Mouse (Mus musculus): ENCODE measurements around the gene Amz1. TPM values are rescaled to one million over a fixed set of nuclear protein-coding genes. Genes with fewer than 3 reads are reported as not detected.

Gene Amz1
- polyA plus RNA-seq, 1 experiment from 2014 or later, result 0.82 TPM

DNA sequence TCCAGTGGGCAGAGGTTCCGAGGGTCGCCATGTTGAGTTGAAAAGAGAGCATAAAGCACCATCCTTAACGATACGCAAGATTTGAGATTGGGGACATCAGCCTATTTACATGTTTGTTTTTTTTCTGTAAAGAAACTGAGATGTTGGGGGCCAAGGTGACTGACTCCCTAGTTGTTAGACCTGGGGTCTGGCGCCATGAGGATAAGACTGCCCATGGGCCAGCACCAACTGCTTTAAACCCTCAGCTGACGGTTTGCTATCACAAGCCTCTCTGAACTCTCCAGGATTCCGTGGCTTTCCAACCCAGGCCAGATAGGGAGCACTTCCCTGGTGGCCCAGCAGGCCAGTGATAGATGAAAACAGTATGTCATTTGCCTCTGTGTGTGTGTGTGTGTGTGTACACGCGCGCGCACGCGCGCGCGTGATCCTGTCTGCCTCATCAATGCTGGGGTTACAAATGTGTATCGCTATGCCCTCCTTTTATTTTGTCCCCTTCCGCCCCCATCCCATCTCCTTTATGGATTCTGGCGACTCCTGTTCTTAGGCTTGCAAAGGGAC is 21.2 kb upstream of the Amz1 start:
- peak overlapping the region; percentile 92 for H3K27ac ChIP-seq (replicated peaks)
- H3K27me3 ChIP-seq (replicated peaks; ENCODE audit: low read depth, poor library complexity, severe bottlenecking), result no peaks in the 10 kb centered on the region
- WGBS, result 60% methylated on average over 19 of the region's 19 CpGs
- peak overlapping the region; percentile 84 for H3K4me3 ChIP-seq
- peak; percentile 31 for DNase-seq (ENCODE audit: low spot score)
- H3K36me3 ChIP-seq (replicated peaks), result peaks cover 33% of the 10 kb centered on the region
- no peaks in the 10 kb centered on the region for H3K9me3 ChIP-seq
- peaks cover 52% of the 10 kb centered on the region for H3K4me1 ChIP-seq

DNA sequence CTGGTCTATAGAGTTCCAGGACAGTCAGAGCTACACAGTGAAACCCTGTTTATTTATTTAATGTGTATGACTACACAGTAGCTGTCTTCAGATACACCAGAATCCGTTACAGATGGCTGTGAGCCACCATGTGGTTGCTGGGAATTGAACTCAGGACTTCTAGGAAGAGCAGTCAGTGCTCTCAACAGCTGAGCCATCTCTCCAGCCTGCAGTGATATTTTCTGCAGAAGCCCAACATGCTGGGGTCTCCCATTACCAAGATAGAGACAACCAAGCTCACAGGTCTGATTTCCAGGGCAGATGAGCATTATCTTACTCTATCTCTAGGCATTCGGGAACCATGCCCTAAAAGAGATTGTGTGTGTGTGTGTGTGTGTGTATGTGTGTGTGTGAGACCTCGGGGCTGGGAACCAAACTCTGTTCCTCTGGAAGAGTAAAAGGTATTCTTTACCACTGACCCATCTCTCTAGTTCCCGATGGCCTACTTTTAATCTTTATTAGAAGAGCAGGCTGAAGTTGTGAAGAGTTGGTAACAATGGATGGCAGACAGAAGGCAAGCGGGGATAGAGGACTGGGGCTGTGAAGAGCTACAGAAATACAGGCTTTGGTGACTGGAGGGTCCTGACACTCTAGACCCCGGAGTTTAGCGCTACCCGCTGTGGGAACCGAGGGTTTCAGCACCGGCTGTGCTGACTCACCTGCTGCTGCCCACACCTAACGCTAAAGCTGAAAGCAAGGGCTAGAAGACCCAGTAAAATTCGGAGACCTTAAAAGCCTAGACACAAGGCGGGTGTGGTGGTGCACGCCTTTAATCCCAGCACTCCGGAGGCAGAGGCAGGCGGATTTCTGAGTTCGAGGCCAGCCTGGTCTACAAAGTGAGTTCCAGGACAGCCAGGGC is 20.2 kb upstream of the Amz1 start:
- Histone ChIP-seq H3K9me3 (no peaks in the 10 kb centered on the region), H3K36me3 (replicated peaks) (peaks cover 33% of the 10 kb centered on the region), H3K4me3 (peak overlapping the region; percentile 70), H3K27me3 (replicated peaks; ENCODE audit: low read depth, poor library complexity, severe bottlenecking) (no peaks in the 10 kb centered on the region), H3K27ac (replicated peaks) (peak overlapping the region; percentile 97), H3K4me1 (peaks cover 52% of the 10 kb centered on the region)
- DNase-seq (ENCODE audit: low spot score), result no peak
- 40% methylated on average over 17 of the region's 17 CpGs for WGBS

DNA sequence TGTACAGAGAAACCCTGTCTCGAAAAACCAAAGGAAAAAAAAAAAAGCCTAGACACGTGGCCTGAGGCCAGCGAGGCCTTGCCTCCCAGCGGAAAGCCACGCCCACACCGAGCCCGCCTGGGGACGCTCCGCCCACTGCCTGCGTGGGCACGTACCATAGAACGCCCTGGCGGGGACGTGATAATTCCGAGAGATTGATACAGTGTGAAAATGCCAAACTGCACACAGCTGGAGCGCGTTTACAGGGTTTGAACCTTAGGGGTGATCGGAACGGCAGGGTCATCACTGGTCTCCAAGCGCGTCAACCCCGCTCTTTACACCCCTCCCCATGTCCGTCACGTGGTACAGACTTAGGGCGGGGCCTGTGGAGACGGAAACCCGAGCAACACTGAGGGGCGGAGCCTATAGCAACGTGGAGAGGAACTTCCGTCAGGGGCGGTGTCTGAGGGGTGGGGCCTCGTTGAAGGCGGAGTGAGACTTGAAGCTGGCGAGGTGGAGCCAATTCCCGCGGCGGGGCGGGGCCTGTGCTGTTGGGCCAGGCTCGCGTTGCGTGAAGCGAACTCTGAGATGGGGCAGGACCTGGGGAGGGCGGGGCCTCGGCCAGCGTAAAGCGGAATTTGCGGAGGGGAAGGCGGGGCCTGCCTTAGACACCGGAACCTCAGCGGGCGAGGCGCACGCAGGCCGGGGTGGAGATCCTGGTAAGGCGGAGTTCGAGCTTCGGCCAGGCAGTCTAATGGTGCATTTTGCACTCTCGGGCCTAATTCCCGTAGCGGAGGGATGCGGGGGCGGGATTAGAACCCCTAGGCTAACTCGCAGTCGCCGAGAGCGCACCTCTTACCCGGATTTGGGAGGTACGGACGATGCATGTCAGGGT is 19.3 kb upstream of the Amz1 start, which contains the start of gene Brat1:
TSS of gene Brat1 (plus strand) at position 634 of the 874 bp plus-strand sequence.
- DNase-seq (ENCODE audit: low spot score), result peak; percentile 100
- Histone ChIP-seq H3K27ac (replicated peaks) (peak within 1 kb of the TSS; percentile 97), H3K4me1 (peaks cover 50% of the 10 kb centered on the region), H3K9me3 (no peaks in the 10 kb centered on the region), H3K36me3 (replicated peaks) (peaks cover 30% of the 10 kb centered on the region), H3K27me3 (replicated peaks; ENCODE audit: low read depth, poor library complexity, severe bottlenecking) (no peaks in the 10 kb centered on the region), H3K4me3 (peak within 1 kb of the TSS; percentile 70)
- WGBS, result under 1% methylated on average over 69 of the region's 69 CpGs

DNA sequence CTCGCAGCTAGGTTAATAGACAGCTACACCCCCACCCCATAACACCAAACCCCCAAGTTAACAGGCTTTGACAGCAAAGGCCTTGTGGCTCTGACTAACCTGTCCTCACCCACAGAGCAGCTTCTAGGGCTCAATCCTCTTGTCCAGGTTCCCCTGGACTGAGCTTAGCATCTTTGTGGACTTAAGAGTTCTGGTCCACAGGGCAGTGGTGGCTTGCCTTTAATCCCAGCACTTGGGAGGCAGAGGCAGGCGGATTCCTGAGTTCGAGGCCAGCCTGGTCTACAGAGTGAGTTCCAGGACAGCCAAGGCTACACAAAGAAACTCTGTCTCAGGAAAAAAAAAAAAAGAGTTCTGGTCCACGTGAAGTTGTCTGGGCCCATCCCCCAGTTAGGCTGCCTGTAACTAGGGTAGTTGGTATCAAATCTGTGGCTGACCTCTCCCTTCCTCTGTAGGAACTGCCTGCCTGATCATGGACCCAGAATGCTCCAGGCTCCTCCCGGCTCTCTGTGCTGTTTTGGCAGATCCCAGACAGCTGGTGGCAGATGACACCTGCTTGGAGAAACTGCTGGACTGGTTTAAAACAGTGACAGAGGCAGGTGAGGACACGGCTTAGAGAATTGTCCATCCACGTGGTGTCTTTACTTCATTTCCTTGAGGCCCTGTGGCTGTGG is 18.3 kb upstream of the Amz1 start:
- H3K4me3 ChIP-seq, result peak overlapping the region; percentile 70
- H3K27me3 ChIP-seq (replicated peaks; ENCODE audit: low read depth, poor library complexity, severe bottlenecking), result no peaks in the 10 kb centered on the region
- peaks cover 44% of the 10 kb centered on the region for H3K4me1 ChIP-seq
- H3K9me3 ChIP-seq, result no peaks in the 10 kb centered on the region
- no peak for DNase-seq (ENCODE audit: low spot score)
- 61% methylated on average over 7 of the region's 7 CpGs for WGBS
- H3K27ac ChIP-seq (replicated peaks), result peak overlapping the region; percentile 97
- peaks cover 30% of the 10 kb centered on the region for H3K36me3 ChIP-seq (replicated peaks)

DNA sequence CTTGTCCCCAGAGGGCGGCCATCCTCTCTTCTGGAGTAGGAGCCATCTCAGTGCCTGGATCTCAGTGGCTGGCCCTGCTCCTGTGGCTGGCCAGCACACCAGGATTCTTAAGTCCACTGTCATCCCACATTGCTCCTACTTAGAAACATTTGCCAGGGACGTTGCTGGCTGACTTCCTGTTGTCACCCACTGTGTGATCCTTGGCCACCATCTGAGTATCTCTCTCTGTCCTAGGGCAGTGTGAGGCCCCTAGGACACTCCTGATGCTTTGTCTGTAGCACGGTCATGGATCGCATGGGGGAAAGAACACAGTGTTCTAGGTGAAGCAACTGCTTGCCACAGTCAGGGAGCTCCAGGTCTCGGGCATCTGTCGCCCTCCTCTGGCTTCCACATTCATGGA is 13.6 kb upstream of the Amz1 start:
- no peak overlapping the region for H3K4me3 ChIP-seq
- H3K27me3 ChIP-seq (replicated peaks; ENCODE audit: low read depth, poor library complexity, severe bottlenecking), result no peaks in the 10 kb centered on the region
- no peak for DNase-seq (ENCODE audit: low spot score)
- no peak overlapping the region for H3K27ac ChIP-seq (replicated peaks)
- peaks cover 77% of the 10 kb centered on the region for H3K36me3 ChIP-seq (replicated peaks)
- no peaks in the 10 kb centered on the region for H3K9me3 ChIP-seq
- WGBS, result 92% methylated on average over 6 of the region's 6 CpGs
- peaks cover 9% of the 10 kb centered on the region for H3K4me1 ChIP-seq

DNA sequence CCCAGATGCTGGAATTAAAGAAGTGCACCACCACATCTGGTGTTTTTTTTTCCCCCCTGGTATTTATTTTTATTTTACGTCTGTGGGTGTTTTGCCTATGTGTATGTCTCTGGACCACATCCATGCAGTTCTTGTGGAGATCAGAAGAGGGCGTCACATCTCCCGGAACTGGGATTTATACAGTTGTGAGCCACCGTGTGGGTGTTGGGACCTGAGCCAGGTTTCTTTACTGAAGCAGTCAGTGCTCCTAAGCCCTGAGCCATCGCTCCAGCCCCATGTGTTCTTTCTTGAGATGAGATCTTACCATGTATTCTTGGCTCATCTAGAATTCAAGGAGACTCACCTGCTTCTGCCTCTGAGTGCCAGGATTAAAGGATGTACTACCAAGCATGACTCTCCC is 12.9 kb upstream of the Amz1 start:
- Histone ChIP-seq H3K27me3 (replicated peaks; ENCODE audit: low read depth, poor library complexity, severe bottlenecking) (no peaks in the 10 kb centered on the region), H3K9me3 (no peaks in the 10 kb centered on the region), H3K4me3 (no peak overlapping the region), H3K27ac (replicated peaks) (no peak overlapping the region), H3K36me3 (replicated peaks) (peaks cover 84% of the 10 kb centered on the region), H3K4me1 (peaks cover 1% of the 10 kb centered on the region)
- no peak for DNase-seq (ENCODE audit: low spot score)
- WGBS, result 85% methylated on average over 5 of the region's 5 CpGs

DNA sequence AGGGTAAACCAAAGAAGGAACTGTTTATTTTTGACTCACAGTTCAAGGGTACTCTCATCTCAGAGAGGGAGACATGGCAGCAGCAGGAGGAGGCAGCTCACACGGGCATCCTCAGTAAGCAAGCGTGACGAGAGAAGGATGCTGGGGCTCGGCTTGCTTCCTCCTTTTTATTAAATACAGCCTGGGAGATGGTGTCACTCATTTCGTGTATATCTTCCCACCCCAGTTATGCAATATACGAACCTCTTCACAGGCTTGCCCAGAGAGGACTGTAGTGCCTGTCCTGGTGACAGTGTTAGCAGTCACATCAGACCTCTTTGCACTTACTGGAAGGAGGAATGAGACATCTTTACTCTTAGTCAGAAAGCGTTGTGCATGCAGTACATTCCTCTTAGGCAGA is 3.2 kb upstream of the Amz1 start:
- DNase-seq (ENCODE audit: low spot score), result no peak
- Histone ChIP-seq H3K27me3 (replicated peaks; ENCODE audit: low read depth, poor library complexity, severe bottlenecking) (no peaks in the 10 kb centered on the region), H3K4me3 (no peak overlapping the region), H3K9me3 (no peaks in the 10 kb centered on the region), H3K4me1 (no peaks in the 10 kb centered on the region), H3K36me3 (replicated peaks) (peaks cover 45% of the 10 kb centered on the region), H3K27ac (replicated peaks) (no peak overlapping the region)
- 83% methylated on average over 7 of the region's 7 CpGs for WGBS

DNA sequence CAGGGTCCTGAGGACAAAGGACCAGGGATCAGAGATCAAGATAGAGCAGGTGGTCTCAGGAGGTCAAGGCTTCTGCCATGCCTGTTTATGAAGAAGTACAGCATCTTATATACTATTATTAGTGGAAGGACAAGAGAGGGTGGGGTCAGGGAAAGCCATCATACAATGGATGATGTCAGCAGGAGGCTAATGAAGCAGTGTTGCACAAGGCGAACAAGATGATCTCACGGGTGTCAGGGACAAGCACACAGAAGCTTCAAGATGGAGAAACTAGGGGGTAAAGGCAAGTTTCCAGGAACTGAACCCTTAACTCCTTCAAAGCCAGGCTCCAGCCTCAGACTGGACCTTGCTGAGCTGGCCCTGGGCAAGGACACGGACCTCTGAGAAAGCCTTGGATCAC is 1.8 kb upstream of the Amz1 start:
- Histone ChIP-seq H3K4me1 (no peaks in the 10 kb centered on the region), H3K9me3 (no peaks in the 10 kb centered on the region)
- WGBS, result 87% methylated on average over 3 of the region's 3 CpGs

DNA sequence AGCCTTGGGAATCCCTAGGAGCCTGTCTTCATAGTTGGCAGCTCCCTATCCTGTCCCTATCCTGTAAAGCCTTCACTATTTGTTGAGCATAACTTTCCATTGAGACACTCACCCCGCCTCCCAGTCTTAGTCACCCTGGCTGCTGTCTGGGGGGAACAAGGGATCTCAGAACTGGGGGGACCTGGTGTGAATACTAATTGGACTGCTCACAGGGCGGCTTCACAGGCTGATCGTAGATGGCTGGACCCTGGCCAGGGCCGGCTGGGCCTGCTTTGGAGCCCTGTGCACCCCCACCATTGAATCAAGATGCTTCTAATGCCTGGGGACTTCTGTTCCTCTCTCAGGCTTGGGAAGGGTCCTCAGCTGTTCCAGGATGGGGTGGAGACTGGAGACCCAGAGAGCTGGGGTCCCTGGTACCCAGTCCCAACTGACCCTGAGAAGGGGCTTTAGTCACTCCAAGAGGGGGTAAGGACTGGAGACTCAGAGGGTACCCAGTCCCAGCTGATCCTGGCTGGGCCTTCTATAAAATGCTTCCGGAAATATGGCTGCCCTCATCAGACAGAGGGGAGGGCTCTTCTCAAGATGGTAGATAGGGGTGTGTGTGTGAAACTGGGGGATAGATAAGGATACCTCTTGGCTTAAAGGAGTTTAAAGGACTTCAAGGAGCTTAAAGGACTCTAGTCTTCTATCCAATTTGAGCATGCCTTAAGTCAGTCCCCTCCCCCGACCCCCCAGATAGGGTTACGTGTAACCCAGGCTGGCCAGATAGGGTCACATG is 2.3 kb downstream of the Amz1 start:
- no peaks in the 10 kb centered on the region for H3K4me1 ChIP-seq
- H3K27ac ChIP-seq (replicated peaks), result no peak overlapping the region
- DNase-seq (ENCODE audit: low spot score), result no peak
- 86% methylated on average over 7 of the region's 7 CpGs for WGBS
- no peaks in the 10 kb centered on the region for H3K9me3 ChIP-seq
- H3K4me3 ChIP-seq, result no peak overlapping the region
- H3K27me3 ChIP-seq (replicated peaks; ENCODE audit: low read depth, poor library complexity, severe bottlenecking), result no peaks in the 10 kb centered on the region
- H3K36me3 ChIP-seq (replicated peaks), result no peaks in the 10 kb centered on the region

More for the DNA sequence above, 1.8 kb upstream of the Amz1 start:
- H3K27me3 ChIP-seq (replicated peaks; ENCODE audit: low read depth, poor library complexity, severe bottlenecking), result no peaks in the 10 kb centered on the region
- peaks cover 32% of the 10 kb centered on the region for H3K36me3 ChIP-seq (replicated peaks)
- DNase-seq (ENCODE audit: low spot score), result no peak
- no peak overlapping the region for H3K27ac ChIP-seq (replicated peaks)
- no peak overlapping the region for H3K4me3 ChIP-seq

DNA sequence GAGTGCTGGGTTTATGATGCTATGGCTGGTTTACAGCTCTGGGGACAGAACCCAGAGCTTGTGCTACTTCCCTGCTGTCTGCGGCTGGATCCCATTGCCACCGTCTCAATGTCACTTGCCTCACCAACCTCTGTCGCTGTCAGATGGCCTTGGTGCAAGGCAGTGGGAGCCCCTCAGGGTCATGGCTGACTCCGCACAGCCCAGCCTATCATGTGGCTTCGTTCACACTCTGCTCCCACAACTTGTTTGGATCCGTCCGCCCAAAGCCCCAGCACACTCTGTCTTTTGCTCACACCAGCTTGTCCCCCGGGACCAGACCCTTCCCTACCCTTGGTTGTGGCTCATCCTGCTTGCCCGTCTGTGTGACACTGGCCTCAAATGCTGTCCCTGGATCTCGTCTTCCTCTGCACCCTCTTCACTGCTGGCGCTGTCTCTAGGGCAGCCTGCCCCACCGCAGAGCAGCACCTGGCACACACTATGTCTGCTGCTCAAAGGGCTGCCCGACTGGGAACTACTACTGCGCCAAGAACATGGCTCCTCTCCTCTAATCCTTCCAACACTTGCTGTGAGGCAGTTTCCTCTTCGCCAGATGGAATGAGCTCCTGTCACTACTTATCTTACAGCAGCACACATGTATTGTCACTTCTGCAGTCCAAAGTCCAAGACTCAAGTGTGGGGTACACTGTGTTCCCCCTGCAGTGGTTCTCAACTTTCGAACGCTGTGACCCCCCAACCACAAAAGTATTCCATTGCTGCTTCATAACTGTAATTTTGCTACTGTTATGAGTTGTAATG is 3.2 kb downstream of the Amz1 start:
- Histone ChIP-seq H3K27ac (replicated peaks) (no peak overlapping the region), H3K9me3 (no peaks in the 10 kb centered on the region), H3K36me3 (replicated peaks) (no peaks in the 10 kb centered on the region), H3K4me3 (no peak overlapping the region), H3K4me1 (no peaks in the 10 kb centered on the region), H3K27me3 (replicated peaks; ENCODE audit: low read depth, poor library complexity, severe bottlenecking) (no peaks in the 10 kb centered on the region)
- WGBS, result 84% methylated on average over 17 of the region's 17 CpGs
- no peak for DNase-seq (ENCODE audit: low spot score)

Measured in embryonic facial prominence, embryonic 10.5 days (tissue).